Mouse (Mus musculus) lung, postnatal 25 days (tissue): ENCODE data around the gene Impad1.

Experiments used
- DNase-seq: peaks from one replicate; pipeline ENCODE4 v3.0.0; 2022; ENCODE audit warnings: low spot score

The Impad1 gene

GRCm38 (mm10) chr4:4792992-4793834 is at the start of gene Impad1:
Gene Impad1 (minus strand): TSS chr4:4793355.
- DNase-seq, result peak; percentile 88

- DNase-seq, result no peak
These were observed 47.0 kb upstream of the Impad1 start for GRCm38 (mm10) chr4:4840145-4840544.

- no peak for DNase-seq
These were observed 40.7 kb upstream of the Impad1 start for GRCm38 (mm10) chr4:4833789-4834295.

- no peak for DNase-seq
These were observed 35.0 kb upstream of the Impad1 start for GRCm38 (mm10) chr4:4828131-4828530.

GRCm38 (mm10) chr4:4822119-4822518 is 29.0 kb upstream of the Impad1 start:
- peak; percentile 3 for DNase-seq

- peak; percentile 35 for DNase-seq
These were observed 789 bp downstream of the Impad1 start for GRCm38 (mm10) chr4:4792141-4792991.

GRCm38 (mm10) chr4:4791180-4791579 is 2.0 kb downstream of the Impad1 start:
- DNase-seq, result no peak

GRCm38 (mm10) chr4:4785169-4785568 is 8.0 kb downstream of the Impad1 start:
- DNase-seq, result no peak

- DNase-seq, result no peak
These were observed 8.8 kb downstream of the Impad1 start for GRCm38 (mm10) chr4:4784305-4784704.

GRCm38 (mm10) chr4:4783686-4783957 is 9.5 kb downstream of the Impad1 start:
- DNase-seq, result no peak

GRCm38 (mm10) chr4:4782882-4783685 is 10.1 kb downstream of the Impad1 start:
- DNase-seq, result no peak

- DNase-seq, result no peak
These were observed 13.8 kb downstream of the Impad1 start for GRCm38 (mm10) chr4:4779265-4779770.

- DNase-seq, result no peak
These were observed 21.5 kb downstream of the Impad1 start for GRCm38 (mm10) chr4:4771523-4772114.

GRCm38 (mm10) chr4:4765806-4766205 is 27.3 kb downstream of the Impad1 start:
- DNase-seq, result no peak

- no peak for DNase-seq
These were observed 34.8 kb downstream of the Impad1 start for GRCm38 (mm10) chr4:4758376-4758775.

- DNase-seq, result no peak
These were observed 63.7 kb downstream of the Impad1 start for GRCm38 (mm10) chr4:4729427-4729826.

- no peak for DNase-seq
These were observed 66.8 kb downstream of the Impad1 start for GRCm38 (mm10) chr4:4726241-4726776.

GRCm38 (mm10) chr4:4723821-4724220 is 69.3 kb downstream of the Impad1 start:
- no peak for DNase-seq

GRCm38 (mm10) chr4:4722081-4722480 is 71.1 kb downstream of the Impad1 start:
- no peak for DNase-seq

- DNase-seq, result no peak
These were observed 75.3 kb downstream of the Impad1 start for GRCm38 (mm10) chr4:4717763-4718347.
